In the genomic region with DNA sequence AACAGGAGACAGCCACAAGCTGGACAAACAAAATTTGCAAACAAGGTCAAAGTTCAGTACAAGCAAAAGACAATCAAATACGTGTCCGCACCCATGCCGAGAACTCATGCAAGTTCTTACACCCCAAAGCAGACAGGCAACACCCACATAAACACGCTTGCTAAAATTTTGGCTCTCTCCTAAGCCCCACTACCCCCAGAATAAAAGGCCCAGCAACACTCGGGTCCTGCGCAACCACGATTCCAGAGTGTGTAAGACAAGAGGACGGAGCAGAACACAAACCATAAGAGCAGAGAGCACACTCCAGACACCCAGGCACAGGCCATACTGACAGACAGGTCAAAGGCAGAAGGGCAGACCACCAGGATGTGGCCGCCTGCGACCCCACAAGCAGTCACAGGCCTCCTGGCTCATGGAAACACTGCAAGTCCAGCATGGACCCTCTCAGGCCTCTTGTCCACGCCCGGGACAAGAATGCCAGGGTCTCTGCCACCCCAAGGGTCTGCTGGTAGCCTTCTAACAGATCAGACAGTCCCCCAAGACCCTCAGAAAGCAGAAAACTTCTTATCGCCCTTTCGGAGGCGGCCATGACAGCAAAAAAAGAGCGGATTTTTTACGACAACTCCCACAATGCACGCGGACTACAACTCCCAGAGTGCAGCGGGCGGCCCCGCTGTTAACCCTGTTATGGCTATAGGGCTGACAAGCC, we compare ENCODE assay signal across 7 mouse cellular contexts. TPM values are rescaled to one million over a fixed set of nuclear protein-coding genes. Genes with fewer than 3 reads are reported as not detected.
DNase-seq lines count a peak whose midpoint lies in the region; ATAC-seq lines count a peak whose summit lies in the region.

No protein-coding gene starts in this region.

- H3K4me1 ChIP-seq in embryonic facial prominence, embryonic 10.5 days = peaks cover 14% of the 10 kb centered on the region
- peaks cover 8% of the 10 kb centered on the region for H3K4me1 ChIP-seq in limb, embryonic 11.5 days (ENCODE audit: control insufficient read depth, insufficient read depth, low read length)
- peaks cover 10% of the 10 kb centered on the region for H3K4me1 ChIP-seq in midbrain, embryonic 14.5 days (ENCODE audit: control insufficient read depth, insufficient read depth, low read length)

- DNase-seq in adrenal gland, postnatal 10 days = peak; percentile 92
- DNase-seq in embryonic facial prominence, embryonic 10.5 days (ENCODE audit: low spot score) = peak; percentile 86
- DNase-seq in heart, adult 11 months = peak; percentile 98
- peak; percentile 92 for DNase-seq in kidney, adult 18-20 months
- peak; percentile 93 for DNase-seq in limb, embryonic 11.5 days (ENCODE audit: low spot score)
- DNase-seq in midbrain, embryonic 14.5 days = peak; percentile 95
- peak; percentile 70 to 86 for DNase-seq in spleen, adult 18-20 months

- peak overlapping the region; percentile 96 for H3K9ac ChIP-seq in limb, embryonic 11.5 days (ENCODE audit: low read length)
- peak overlapping the region; percentile 90 for H3K9ac ChIP-seq in midbrain, embryonic 14.5 days (replicated peaks; ENCODE audit: low read length)

- H3K9me3 ChIP-seq in embryonic facial prominence, embryonic 10.5 days = no peaks in the 10 kb centered on the region
- no peaks in the 10 kb centered on the region for H3K9me3 ChIP-seq in limb, embryonic 11.5 days (ENCODE audit: control insufficient read depth, low read length)
- H3K9me3 ChIP-seq in midbrain, embryonic 14.5 days (ENCODE audit: control insufficient read depth, low read length) = no peaks in the 10 kb centered on the region

- H3K27ac ChIP-seq in embryonic facial prominence, embryonic 10.5 days (replicated peaks) = peak overlapping the region; percentile 94
- H3K27ac ChIP-seq in limb, embryonic 11.5 days (replicated peaks; ENCODE audit: low read depth, low read length) = no peak overlapping the region
- H3K27ac ChIP-seq in midbrain, embryonic 14.5 days (replicated peaks; ENCODE audit: low read depth, low read length) = peak overlapping the region; percentile 49; the same call in 1 of the 2 replicates

- H3K27me3 ChIP-seq in embryonic facial prominence, embryonic 10.5 days (replicated peaks; ENCODE audit: low read depth, poor library complexity, severe bottlenecking) = peaks cover 5% of the 10 kb centered on the region; the same call in 1 of the 2 replicates
- H3K27me3 ChIP-seq in limb, embryonic 11.5 days (ENCODE audit: control insufficient read depth, insufficient read depth, low read length) = no peaks in the 10 kb centered on the region
- no peaks in the 10 kb centered on the region for H3K27me3 ChIP-seq in midbrain, embryonic 14.5 days (ENCODE audit: control insufficient read depth, insufficient read depth, low read length)

- WGBS in embryonic facial prominence, embryonic 10.5 days = 1% methylated on average over 22 of the region's 22 CpGs
- WGBS in limb, embryonic 11.5 days = 3% methylated on average over 22 of the region's 22 CpGs
- WGBS in midbrain, embryonic 14.5 days = 2% methylated on average over 22 of the region's 22 CpGs

- peak; percentile 95 for ATAC-seq in limb, embryonic 11.5 days (ENCODE audit: insufficient number of reproducible peaks, low FRiP score, low TSS enrichment, low read depth)
- peak; percentile 96 for ATAC-seq in midbrain, embryonic 14.5 days (ENCODE audit: low FRiP score, low TSS enrichment)

- H3K4me2 ChIP-seq in limb, embryonic 11.5 days (ENCODE audit: low read depth, severe bottlenecking) = peak overlapping the region; percentile 92
- peak overlapping the region; percentile 93 for H3K4me2 ChIP-seq in midbrain, embryonic 14.5 days (ENCODE audit: low read length)

- H3K36me3 ChIP-seq in embryonic facial prominence, embryonic 10.5 days (replicated peaks) = no peaks in the 10 kb centered on the region
- no peaks in the 10 kb centered on the region for H3K36me3 ChIP-seq in limb, embryonic 11.5 days (ENCODE audit: control insufficient read depth, insufficient read depth, low read length)
- H3K36me3 ChIP-seq in midbrain, embryonic 14.5 days (ENCODE audit: control insufficient read depth, insufficient read depth, low read length) = no peaks in the 10 kb centered on the region

- H3K4me3 ChIP-seq in embryonic facial prominence, embryonic 10.5 days = peak overlapping the region; percentile 81
- H3K4me3 ChIP-seq in limb, embryonic 11.5 days (ENCODE audit: low read depth, low read length) = peak overlapping the region; percentile 86
- H3K4me3 ChIP-seq in midbrain, embryonic 14.5 days (replicated peaks; ENCODE audit: low read depth, low read length) = peak overlapping the region; percentile 93

RNA-seq across cellular contexts. Expression of a gene that starts 20.7 kb away (rescaled TPM):
- 100 to 1,000 TPM; 151 to 164 TPM for total RNA-seq in adrenal gland, postnatal 10 days (2021)
- polyA plus RNA-seq in embryonic facial prominence, embryonic 10.5 days (2016; fragmentation: Nextera tagmentation; extraction: Ambion mirVana) = 130 and 135 TPM in 2 replicates
- polyA plus RNA-seq in limb, embryonic 11.5 days (2014; fragmentation: Nextera tagmentation; extraction: Ambion mirVana) = 114 TPM in 2 replicates
- 145 and 154 TPM in 2 replicates for polyA plus RNA-seq in midbrain, embryonic 14.5 days (2014; fragmentation: Nextera tagmentation; extraction: Ambion mirVana)
